Mouse (Mus musculus) ovary, adult 18-20 months (tissue): Measurements from ENCODE around the gene Spp1.
A peak's percentile ranks its signal among the peaks of the same experiment; 100 is the strongest.
"Not testable (repeated sequence)": the region's sequence is repeated elsewhere in the genome, so short reads cannot be mapped to it uniquely, and the experiment has no call there.

Source experiments
- DNase-seq: peaks from one replicate; pipeline ENCODE4 v3.0.0; 2022; ENCODE audit warnings: low spot score, mixed read lengths

Gene Spp1

DNA sequence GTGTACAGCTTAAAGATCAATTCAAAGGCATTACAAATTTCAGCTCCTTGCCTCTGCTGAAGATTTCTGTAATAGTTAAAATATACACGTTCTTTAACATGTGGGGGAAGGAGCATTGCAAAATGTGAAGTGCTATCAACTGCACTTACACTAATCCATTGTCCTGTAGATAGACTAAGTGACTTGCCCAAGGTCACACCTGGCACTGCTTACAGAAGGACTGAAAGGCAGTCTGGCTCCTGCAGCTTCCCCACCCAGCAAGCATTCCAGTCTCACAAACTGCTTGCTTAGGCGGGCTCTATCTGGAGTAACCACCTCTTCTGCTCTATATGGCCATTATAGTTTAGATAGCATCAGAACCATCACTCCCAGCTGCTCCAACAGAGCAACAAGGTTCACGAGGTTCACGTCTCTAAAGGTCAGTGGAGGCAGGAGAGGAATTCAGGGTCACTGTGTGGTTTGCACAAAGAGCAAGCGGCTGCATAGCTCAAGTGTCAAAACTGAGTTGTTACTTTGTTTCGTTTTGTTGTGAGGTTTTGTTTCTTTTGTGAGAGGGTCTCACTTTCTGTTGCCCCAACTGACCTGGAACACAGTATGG, 851 bp upstream of the Spp1 start:
- DNase-seq = no peak

DNA sequence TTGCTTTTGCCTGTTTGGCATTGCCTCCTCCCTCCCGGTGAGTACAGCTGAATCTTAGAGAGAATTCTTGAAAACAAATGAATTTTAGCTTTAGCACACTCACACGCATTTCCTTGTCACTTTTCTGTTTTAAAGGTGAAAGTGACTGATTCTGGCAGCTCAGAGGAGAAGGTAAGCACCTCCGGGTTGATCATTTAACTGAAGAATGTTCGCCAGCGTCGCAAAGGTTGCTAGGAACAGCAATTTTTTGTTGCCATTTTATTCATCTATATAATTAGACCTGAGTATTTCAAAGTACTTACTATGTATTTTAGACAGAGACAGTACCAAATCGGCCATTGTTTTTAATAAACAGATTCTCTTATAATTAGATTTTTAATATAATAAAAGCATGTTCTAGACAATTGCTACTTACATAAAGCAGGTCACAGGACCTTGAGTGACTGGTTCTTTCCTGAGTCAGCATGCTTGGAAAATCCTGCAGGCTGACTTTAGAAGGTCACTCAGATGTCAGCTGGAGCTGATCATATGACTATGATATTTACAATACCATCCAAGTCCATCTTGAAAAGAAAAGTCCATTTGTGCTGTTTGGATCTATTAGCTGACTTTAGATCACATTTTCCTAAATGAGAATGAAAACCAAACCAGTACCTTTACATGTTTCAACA, 1.6 kb downstream of the Spp1 start:
- DNase-seq = no peak

DNA sequence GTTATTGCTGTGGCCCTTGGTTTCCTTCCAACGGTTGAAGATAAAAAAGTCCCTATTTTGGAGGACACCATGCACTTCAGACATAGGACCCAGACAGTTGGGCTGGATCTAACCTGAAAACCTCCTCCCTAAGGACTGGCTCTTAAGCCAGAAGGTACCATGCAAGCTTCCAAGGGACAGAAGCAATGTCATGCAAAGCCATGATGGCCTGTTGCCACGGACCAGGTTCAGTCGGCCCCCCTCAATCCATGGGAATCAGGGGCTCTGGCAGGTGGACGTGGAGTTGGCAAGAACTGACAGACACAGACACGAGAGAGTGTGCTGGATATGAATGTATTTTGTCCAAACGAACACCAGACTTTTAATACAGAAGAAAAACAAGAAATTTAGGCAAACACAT, 7.5 kb downstream of the Spp1 start:
- DNase-seq = no peak

DNA sequence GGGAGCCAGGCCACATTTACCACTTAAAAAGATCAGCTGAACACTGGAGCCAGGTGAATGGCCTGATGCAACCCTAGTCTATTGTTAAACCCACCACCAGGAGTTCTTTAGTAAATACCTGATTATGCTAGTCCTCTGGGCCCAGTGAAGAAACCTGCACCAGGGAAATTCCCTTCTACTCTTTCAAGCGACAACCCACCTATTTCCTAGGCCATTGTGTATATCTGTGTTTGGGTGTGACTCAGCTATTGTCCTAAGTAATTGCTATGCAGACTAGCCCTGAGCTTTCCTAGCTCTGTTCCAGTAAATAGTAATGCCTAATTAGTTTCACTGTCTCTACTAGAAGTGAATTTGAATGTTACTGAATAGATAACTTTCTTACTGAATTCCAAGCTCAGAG, 7.9 kb downstream of the Spp1 start:
- DNase-seq = no peak

DNA sequence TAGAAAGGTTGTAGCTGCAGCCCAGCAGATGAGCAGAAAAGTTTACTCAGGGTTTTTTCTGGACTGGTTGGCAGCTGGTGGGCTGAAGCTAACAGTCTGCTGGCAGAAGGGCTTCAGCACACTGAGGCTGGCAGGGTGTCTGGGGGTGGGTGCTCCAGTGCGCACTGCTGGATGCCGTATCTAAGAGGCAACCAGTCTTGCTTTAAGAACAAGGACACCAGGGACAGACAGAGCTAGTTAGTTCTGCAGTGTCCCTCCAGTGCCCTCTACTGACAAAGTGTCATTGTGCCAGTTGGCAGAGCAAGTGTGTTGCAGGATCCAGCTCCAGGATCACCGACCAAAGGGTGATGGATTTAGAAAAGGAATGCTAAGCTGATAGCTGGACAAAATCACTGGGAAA, 11.2 kb downstream of the Spp1 start:
- peak; percentile 45 for DNase-seq

DNA sequence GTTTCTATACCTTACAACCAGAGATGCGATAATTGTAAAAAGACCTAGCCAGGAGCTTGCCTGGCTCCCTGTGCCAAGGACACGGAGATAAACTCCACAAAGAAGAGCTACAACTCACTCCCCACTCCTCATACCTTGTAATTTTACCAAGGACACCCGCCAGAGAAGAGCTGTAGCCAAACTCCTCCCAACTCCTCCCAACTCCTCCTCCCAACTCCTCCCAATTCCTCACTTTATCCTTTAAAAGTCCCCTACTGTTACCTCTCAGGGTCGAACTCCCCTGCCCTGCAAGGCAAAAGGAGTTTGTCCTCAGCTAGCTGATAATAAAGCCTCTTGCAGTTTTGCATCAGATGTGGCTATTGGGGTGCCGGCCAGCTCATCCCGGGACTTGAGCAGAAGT, 13.4 kb downstream of the Spp1 start:
- not testable (repeated sequence) for DNase-seq

DNA sequence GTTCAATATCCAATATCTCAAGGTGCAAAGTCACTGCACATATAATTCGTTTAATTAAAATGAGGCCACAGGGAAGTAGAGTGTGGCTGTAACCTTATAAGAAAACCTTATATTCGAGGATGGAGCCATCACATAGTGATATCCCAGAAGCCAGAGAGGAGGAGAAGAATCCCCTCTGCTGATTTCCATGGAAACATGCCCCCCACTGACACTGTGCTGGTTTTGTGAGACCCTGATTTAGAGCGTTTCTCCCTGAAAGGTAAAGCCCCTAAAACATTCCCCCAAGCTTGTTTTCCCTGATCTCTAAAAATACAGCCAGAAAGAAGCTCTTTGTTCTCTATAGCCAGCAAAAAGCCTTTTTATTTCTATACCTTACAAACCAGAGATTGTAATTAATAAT, 14.6 kb downstream of the Spp1 start:
- no peak for DNase-seq

DNA sequence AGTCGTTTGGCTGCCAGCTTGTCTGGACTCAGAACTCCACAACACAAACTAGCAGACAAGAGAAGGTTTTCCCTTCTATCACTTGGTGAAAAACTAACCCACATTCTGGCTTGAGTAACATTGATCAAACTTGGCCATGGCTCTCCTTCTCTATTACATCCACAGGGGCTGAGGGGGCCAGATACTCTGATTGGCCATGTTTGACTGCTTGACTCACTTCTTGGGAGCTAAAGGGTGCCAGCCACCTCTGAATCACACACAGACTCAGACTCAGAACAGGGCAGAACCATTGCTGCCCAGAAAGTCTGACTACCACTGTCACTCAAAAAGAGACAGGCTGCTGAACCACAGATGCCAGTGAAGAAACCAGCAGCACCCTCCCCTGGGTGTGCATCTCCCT, 18.2 kb downstream of the Spp1 start:
- DNase-seq = no peak

DNA sequence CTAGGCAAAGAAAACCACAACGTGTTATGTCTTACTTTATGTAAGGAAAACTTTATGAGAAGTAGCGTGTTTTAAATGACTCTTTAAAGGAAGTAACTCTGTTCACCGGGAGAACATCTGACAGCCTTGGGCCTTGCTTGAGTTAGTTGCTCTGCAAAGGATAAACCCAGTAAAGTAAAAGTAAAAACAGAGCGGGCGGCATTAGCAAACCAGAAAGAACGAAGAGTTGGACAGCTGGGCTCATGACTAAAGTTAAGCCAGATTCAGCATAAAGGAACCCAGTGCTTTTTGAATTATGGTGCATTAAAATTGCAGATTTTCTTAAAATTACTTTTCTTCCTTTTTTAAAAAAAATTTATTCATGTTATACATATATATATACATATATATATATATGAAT, 19.6 kb downstream of the Spp1 start:
- no peak for DNase-seq

DNA sequence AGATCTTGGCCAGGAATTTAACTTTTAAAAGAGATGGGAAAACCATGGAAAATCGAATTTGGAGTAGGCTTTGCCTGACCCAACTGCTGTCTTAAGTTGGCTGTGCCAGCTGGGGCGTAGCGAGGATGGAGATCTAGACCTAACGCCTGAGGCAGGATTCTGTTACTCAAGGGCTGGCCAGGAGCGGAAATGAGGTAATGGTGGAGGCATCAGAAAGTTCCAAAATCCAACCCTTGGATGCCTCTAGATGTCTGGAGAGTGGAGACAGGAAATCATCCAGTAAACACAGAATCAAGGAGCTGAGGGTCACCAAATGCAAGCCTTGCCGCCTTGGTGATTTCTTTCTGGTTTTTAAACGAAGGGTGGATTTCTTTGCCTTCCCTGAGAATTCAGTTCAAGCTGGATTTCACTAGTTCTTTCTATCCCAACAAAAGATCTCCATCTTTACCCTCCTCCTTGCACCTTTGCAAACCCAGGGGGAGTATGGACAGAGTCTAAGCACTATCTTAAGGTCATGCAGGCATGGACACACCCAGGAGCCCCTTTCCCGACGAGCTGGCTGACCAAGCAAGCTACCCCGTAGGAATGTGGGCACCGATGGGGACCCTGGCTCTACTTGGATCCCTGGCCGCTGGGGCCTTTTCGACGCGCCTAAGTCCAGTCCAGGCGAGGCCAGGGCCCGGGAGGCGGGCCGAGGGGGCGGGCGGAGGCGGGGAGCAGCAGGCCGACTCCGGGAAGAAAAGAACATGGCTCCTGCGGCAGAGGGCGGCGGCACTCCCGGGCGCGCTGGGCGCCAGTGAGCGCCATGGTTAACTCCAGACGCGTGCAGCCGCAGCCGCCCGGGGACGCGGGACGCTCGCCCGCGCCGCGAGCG, 24.2 kb downstream of the Spp1 start, which contains the start of gene Pkd2:
Gene Pkd2, plus strand, starts transcription at position 619 of the 874 bp plus-strand sequence.
- peak; percentile 76 for DNase-seq

DNA sequence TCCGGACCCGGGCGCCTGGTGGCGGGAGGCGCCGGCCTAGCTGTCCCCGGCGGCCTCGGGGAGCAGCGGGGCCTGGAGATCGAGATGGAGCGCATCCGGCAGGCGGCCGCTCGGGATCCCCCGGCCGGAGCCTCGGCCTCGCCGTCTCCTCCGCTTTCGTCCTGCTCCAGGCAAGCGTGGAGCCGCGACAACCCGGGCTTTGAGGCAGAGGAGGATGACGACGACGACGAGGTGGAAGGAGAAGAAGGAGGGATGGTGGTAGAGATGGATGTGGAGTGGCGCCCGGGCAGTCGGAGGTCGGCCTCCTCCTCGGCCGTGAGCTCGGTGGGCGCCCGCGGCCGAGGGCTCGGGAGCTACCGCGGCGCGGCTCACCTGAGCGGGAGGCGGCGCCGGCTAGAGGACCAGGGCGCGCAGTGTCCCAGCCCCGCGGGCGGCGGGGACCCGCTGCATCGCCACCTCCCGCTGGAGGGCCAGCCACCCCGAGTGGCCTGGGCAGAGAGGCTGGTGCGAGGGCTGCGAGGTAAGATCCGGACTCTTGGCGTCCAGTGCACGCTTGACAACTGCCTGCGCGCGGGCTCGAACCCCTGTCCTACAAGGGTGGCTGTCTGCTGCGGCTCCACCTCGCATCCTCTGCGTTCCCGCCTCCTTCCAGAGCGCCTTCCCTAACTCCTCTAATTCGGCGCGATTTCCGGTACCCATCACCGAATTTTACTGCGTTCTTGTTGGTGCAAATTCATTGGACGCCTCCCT, 25.0 kb downstream of the Spp1 start:
- DNase-seq = peak; percentile 20

DNA sequence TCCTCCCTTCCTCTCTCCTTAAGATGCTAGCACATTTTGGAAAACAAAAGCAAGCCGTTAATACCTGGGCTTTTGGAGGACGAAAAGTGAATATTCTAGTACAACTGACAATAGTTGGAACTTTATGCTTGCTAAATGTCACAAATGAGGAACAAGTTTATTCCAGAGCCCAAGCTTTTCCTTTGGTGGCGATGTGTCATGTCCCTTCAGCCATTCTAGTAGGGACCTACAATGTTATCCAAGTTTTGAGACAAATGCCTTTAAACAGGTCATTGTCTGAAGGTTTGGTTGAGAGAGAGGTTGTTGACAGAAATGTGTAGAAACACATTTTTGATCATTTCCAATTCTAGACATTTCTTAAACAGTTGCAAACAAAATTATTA, 25.5 kb downstream of the Spp1 start:
- DNase-seq = no peak

DNA sequence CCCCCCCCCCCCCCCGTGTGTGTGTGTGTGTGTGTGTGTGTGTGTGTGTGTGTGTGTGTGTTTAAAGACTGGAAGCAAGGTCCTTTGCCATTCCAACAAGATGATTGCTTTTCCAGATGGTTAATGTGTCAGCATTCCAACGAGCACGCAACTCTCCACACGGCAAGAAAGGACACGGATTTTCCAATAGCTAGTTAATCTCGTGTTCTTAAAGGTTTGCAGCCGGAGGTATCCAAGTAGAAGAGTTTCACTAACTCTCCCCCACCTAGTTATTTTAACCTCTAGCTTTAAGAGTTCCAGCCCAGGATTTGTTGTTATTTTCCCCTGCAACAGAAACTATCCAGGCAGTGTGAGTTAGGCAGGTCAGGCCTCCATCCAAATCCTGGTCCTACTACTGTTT, 25.9 kb downstream of the Spp1 start:
- DNase-seq = no peak

DNA sequence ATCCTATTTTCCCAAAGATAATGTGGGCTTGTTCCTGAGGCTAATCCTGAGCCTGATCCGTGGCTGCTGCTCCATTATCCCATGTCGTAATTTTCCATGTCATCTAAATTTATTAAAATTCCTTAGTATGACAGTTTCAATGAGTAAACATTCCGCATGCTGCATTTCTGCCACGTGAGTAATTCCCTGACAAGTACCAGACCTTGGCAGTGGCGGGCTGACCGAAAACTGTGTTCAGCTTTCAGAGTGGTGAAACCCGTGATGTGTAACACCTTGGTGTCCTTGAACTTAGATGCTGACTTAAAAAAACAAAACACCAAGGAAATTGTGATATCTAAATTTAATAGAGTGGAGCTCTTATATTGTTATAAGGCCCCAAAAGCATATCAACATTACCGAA, 30.4 kb downstream of the Spp1 start:
- no peak for DNase-seq

DNA sequence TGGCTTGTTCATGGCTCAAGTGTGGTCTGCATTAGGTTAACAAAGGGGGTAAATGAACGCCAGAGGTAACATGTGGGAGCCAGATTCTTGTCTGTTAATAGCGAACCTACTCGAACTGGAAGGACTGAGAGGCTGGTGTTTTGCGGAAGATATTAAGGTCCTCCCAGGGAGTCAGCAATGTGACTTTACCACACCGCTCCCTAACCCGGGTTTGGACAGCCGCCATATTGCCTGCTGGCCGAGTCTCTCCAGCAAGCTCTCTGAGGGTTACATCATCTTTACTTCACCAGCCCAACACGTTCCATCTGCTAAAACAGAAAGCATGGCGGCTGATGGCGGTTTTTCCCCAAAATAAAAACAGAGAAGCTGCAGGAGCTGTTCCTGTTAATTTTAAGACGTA, 30.8 kb downstream of the Spp1 start:
- no peak for DNase-seq

DNA sequence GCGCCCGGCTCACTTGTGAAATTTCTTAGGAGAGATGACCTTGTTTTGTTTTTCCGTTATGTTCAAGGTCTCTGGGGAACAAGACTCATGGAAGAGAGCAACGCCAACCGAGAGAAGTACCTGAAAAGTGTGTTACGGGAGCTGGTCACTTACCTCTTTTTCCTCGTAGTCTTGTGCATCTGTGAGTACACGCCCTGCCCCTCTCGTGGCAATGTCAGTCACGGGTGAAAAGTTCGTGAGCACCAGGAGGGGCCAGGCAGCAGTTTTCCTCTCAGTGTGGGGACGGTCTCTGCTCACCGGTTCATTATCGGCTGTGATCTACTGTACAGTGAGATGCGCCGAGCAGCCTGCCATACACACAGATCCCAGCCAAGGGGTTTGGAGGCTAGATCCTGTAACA, 31.9 kb downstream of the Spp1 start:
- DNase-seq = no peak

DNA sequence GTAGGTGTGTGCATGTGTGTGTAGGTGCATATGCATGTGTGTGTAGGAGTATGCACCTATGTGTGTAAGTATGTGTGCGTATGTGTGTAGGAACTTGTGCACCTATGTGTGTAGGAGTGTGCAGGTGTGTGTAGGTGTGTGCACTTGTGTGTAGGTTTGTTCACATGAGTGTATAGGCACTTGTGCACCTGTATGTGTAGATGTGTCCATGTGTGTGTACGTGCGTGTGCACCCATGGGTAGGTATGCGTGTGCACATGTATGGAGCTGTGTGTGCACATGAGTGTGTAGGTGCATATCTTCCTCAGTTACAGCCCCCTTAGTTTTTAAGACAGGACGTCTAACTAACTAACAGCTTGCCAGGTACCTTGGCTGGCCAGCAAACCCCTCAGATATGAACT, 33.7 kb downstream of the Spp1 start:
- DNase-seq = no peak

DNA sequence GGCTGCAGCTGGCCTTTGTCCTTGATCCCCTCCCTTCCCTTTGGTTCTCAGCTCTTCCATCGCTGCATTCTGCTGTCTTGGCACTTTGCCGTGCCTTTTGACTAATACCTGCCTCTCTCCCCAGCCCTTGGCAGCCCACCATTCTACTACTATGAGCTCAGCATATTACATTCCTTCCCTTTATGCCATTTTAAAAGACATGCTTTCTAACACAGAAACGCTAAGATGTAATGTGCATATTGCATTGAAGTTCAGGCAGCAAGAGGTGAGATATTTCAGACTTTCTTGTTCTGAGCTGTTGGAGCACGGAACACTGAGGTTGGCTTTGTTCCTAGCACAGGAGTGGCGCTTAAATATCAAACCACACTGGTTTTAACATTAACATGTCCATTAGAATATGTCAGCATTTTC, 36.1 kb downstream of the Spp1 start:
- no peak for DNase-seq

DNA sequence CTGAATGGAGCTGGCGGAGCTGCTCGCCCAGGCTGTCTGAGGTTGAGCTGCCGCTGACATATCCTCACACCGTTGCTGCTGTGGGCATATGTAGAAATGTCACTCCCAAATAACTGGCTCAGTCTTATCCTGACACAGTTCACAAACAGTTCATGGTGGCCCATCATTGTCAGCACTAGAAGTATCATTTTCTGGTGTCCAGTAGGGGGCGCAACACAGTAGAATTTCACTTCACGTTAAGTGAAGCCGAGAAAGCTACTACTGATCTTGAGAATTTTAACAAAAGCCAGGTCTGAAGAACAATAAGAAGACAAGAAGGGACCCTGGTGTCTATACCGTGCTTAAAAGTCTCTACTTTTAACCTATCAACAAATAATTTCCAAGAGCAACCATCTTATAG, 37.5 kb downstream of the Spp1 start:
- DNase-seq = no peak

DNA sequence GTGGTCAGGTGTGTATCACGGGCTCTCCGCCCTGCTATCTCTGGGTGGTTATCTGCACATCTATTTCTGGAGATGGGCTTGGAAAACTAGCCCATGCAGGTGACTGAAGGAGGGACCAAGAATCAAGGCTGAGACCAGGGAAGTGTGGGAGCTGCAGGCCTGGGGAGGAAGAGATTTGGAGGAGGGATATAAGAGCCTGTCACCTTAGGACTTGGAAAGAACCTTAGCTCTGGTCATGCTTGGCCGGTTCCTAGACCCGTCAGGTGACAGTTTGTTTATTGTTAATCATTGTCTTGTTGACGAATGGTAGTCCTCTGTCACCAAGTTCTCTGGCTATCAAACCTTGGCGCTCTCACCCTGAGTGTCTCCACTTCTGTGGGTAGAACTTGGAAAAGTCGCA, 45.4 kb downstream of the Spp1 start:
- DNase-seq = no peak

DNA sequence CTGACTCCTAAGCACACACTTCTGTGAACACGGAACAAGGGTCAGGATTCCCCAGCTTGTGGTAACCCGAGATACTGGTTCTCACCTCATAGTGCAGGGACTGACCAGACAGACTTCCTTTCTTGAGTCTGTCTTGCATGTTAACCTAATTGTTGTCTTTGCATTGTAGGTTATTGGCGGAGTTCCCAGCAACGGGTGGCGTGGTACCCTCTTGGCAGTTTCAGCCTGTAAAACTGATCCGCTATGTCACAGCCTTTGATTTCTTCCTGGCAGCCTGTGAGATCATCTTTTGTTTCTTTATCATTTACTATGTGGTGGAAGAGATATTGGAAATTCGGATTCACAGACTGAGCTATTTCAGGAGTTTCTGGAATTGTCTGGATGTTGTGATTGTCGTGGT, 47.9 kb downstream of the Spp1 start:
- DNase-seq = no peak
